Mouse (Mus musculus) hindbrain, embryonic 11.5 days (tissue): ENCODE measurements around the gene Zfp708. TPM values are rescaled to one million over a fixed set of nuclear protein-coding genes. Genes with fewer than 3 reads are reported as not detected.
"Not testable (repeated sequence)": the region's sequence is repeated elsewhere in the genome, so short reads cannot be mapped to it uniquely, and the experiment has no call there.

Experiments used
- ATAC-seq: fragments of 200-750 bp; cut with Nextera tagmentation; 2 replicates; pipeline ENCODE4 v1.8.0; 2017; ENCODE audit warnings: mild to moderate bottlenecking, moderate TSS enrichment, moderate library complexity; ENCODE audit not compliant: low FRiP score
- DNase-seq: peaks from one replicate; pipeline ENCODE4 v3.0.0-alpha.2; 2015; ENCODE audit warnings: low spot score
- H3K27ac ChIP-seq: fragments of 300-500 bp; sonication (generic); 2 replicates; pipeline ENCODE4 v1.5.1; 2014; ENCODE audit warnings: mild to moderate bottlenecking, low read depth, low read length
- H3K27me3 ChIP-seq: fragments of 300-500 bp; sonication (generic); 2 replicates; pipeline ENCODE4 v1.6.1; 2014; ENCODE audit warnings: mild to moderate bottlenecking, low read length, moderate library complexity, mixed read lengths; ENCODE audit not compliant: control insufficient read depth, insufficient read depth
- H3K36me3 ChIP-seq: fragments of 300-500 bp; sonication (generic); 2 replicates; pipeline ENCODE4 v1.6.1; 2014; ENCODE audit warnings: mild to moderate bottlenecking, low read length, moderate library complexity, mixed read lengths; ENCODE audit not compliant: control insufficient read depth, insufficient read depth
- H3K4me1 ChIP-seq: fragments of 300-500 bp; sonication (generic); replicated peaks from 2 replicates; pipeline ENCODE4 v1.6.1; 2014; ENCODE audit warnings: low read length, mixed read lengths; ENCODE audit not compliant: control insufficient read depth, insufficient read depth
- H3K4me2 ChIP-seq: fragments of 300-500 bp; sonication (generic); replicated peaks from 2 replicates; pipeline ENCODE4 v1.6.1; 2014; ENCODE audit warnings: mild to moderate bottlenecking, low read depth, low read length
- H3K4me3 ChIP-seq: fragments of 300-500 bp; sonication (generic); 2 replicates; pipeline ENCODE4 v1.5.1; 2014; ENCODE audit warnings: low read depth, low read length
- H3K9ac ChIP-seq: fragments of 300-500 bp; sonication (generic); 2 replicates; pipeline ENCODE4 v1.6.1; 2014; ENCODE audit warnings: low read depth, low read length
- H3K9me3 ChIP-seq: fragments of 300-500 bp; sonication (generic); 2 replicates; pipeline ENCODE4 v1.6.1; 2016; ENCODE audit warnings: low read length; ENCODE audit not compliant: control insufficient read depth
- WGBS: fragments of 180-500 bp; shearing (Covaris S2); extraction: QIAGEN DNeasy Blood & Tissue Kit; methylation state at CpG from one replicate; pipeline ENCODE4 v1.1.7; 2014; 5-methylcytosine and 5-hydroxymethylcytosine counted together
- polyA plus RNA-seq: library from polyadenylated mRNA; unstranded; fragments of >200 nt; fragmentation: Nextera tagmentation; extraction: Ambion mirVana; gene quantifications from 2 replicates; pipeline ENCODE4 v1.2.1, GENCODE M21; 2014

Zfp708 gene
- 9.2 and 9.6 TPM in 2 replicates for polyA plus RNA-seq

- Histone ChIP-seq H3K27ac (no peak within 1 kb of the TSS), H3K36me3 (no peaks in the 10 kb centered on the region)
- WGBS, result 90% methylated on average over 10 of the region's 10 CpGs
Measured at GRCm38 (mm10) chr13:67097876-67098275, at the start of gene Zfp708. Zfp708 (minus strand) TSS chr13:67097976.

GRCm38 (mm10) chr13:67128038-67128721 is 30.4 kb upstream of the Zfp708 start:
- H3K9me3 ChIP-seq, result no peaks in the 10 kb centered on the region
- H3K27me3 ChIP-seq, result no peaks in the 10 kb centered on the region
- H3K9ac ChIP-seq, result peak overlapping the region; percentile 71
- 0 out of 2 replicates have a peak overlapping the region, but pooled peaks have one; percentile 30 for H3K27ac ChIP-seq
- no peaks in the 10 kb centered on the region for H3K36me3 ChIP-seq
- WGBS, result 1% methylated on average over 18 of the region's 18 CpGs
- peak; percentile 90 for DNase-seq
- no peaks in the 10 kb centered on the region for H3K4me1 ChIP-seq
- peak overlapping the region; percentile 52 for H3K4me2 ChIP-seq
- peak; percentile 98 for ATAC-seq
- peak overlapping the region; percentile 68 for H3K4me3 ChIP-seq

More at GRCm38 (mm10) chr13:67097876-67098275, at the start of gene Zfp708:
- no peak within 1 kb of the TSS for H3K4me2 ChIP-seq
- ATAC-seq (no peak), DNase-seq (no peak)
- no peaks in the 10 kb centered on the region for H3K9me3 ChIP-seq
- no peak within 1 kb of the TSS for H3K9ac ChIP-seq
- H3K27me3 ChIP-seq, result no peaks in the 10 kb centered on the region
- H3K4me1 ChIP-seq, result no peaks in the 10 kb centered on the region
- no peak within 1 kb of the TSS for H3K4me3 ChIP-seq

DNA sequence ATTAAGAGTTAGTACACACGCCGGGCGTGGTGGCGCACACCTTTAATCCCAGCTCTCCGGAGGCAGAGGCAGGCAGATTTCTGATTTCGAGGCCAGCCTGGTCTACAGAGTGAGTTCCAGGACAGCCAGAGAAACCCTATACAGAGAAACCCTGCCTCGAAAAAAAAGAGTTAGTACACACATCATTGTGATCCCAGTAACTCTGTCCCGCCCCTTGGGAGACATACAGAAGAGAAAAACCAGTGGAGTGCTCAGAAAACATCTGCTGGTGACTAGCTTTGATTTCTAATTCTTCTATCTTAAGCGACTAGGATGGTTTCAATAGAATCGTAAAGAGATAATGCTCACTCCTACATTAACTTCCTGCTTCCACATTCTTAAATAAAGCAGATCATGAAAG is 29.7 kb upstream of the Zfp708 start:
- not testable (repeated sequence) for H3K4me1 ChIP-seq, H3K4me3 ChIP-seq, H3K9me3 ChIP-seq, DNase-seq, H3K27me3 ChIP-seq, H3K27ac ChIP-seq, H3K4me2 ChIP-seq, H3K36me3 ChIP-seq, H3K9ac ChIP-seq
- 76% methylated on average over 10 of the region's 10 CpGs for WGBS
- peak; percentile 28 for ATAC-seq

DNA sequence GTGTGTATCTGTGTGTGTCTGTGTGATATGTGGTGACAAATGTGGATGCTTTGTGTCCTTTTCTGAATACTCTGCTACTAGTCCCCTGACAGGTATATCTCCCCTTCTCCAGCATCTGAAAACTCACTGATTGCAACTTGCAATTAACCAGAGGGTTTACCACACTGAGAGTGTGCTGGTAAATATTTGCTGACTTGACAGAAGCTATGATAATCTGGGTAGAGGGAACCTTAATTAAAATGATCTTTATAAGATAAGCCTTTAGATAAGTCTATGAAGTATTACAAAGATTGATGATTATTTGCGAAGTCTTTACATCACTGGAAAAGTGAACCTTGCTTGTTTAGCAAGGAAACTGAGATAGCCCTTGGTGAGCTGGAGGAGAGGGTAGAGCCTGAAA is 26.7 kb upstream of the Zfp708 start:
- H3K9ac ChIP-seq, result no peak overlapping the region
- no peaks in the 10 kb centered on the region for H3K4me1 ChIP-seq
- H3K9me3 ChIP-seq, result no peaks in the 10 kb centered on the region
- no peaks in the 10 kb centered on the region for H3K27me3 ChIP-seq
- H3K4me3 ChIP-seq, result no peak overlapping the region
- no peaks in the 10 kb centered on the region for H3K36me3 ChIP-seq
- H3K4me2 ChIP-seq, result no peak overlapping the region
- DNase-seq (no peak), ATAC-seq (no peak)
- WGBS, result 74% methylated on average over 1 of the region's 1 CpGs
- H3K27ac ChIP-seq, result no peak overlapping the region

DNA sequence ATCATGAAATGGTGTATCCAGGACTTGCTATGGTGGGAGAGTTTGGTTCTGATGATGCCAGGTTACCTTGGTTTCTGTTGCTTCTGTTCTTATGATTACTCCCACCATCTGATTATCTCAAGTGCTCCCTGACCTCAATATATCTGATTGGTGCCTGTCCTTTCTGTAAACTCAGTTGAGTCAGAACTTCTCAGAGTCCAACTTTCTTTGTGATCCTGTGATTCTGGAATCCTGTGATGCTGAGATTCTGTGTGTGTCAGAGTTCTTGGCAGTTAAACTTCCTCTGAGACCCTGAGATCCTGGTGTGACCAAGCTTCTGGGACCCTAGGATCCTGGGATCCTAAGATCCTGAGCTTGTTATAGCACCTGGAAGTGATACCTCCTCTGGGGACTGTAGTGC is 23.6 kb upstream of the Zfp708 start, which contains the start of gene Zfp759:
TSS of gene Zfp759 (plus strand) at position 301 of the 400 bp plus-strand sequence.
- not testable (repeated sequence) for H3K9ac ChIP-seq, H3K36me3 ChIP-seq, H3K27ac ChIP-seq, H3K27me3 ChIP-seq, ATAC-seq, H3K4me3 ChIP-seq, H3K9me3 ChIP-seq, H3K4me2 ChIP-seq, H3K4me1 ChIP-seq, DNase-seq

DNA sequence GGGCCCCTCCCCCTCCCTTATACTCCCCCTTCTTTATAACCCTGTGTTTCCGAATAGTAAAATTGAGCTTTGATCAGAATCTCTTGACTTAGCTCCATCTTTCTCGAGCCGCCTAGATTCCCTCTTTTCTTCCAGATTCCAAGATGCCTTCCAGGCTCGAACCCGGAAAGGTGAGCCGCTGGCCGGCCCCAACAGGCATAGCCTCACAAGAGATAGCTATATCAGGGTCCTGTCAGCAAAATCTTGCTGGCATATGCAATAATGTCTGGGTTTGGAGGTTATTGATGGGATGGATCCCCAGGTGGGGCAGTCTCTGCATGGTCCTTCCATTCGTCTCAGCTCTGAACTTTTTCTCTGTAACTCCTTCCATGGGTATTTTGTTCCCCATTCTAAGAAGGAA is 18.4 kb upstream of the Zfp708 start, which contains the start of gene Rslcan18:
TSS of gene Rslcan18 (minus strand) at position 101 of the 400 bp plus-strand sequence.
- not testable (repeated sequence) for H3K4me1 ChIP-seq, H3K27ac ChIP-seq, H3K9ac ChIP-seq, ATAC-seq, H3K4me2 ChIP-seq, H3K27me3 ChIP-seq, H3K36me3 ChIP-seq, DNase-seq, H3K4me3 ChIP-seq, H3K9me3 ChIP-seq
- 90% methylated on average over 8 of the region's 8 CpGs for WGBS

DNA sequence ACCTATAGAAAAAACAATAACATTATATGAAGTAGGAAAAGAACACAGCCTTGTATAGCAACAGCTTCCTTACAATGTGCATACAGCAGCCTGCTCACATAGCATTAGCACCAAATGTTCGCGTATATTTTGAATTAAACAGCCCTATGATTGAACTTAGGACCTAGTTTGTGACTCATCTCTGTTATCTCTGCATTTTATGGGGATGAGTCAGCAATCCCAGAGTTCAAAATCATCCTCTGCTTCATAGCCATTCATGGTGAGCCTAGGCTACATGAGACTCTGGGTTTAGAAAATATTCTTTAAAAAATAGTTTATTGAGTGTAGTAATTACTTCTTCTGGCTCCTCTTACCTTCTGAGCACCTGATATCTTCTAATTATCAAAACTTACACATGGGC is 15.5 kb upstream of the Zfp708 start:
- Histone ChIP-seq H3K4me3 (no peak overlapping the region), H3K9me3 (no peaks in the 10 kb centered on the region), H3K9ac (no peak overlapping the region), H3K27ac (no peak overlapping the region), H3K4me1 (no peaks in the 10 kb centered on the region), H3K27me3 (no peaks in the 10 kb centered on the region), H3K36me3 (no peaks in the 10 kb centered on the region), H3K4me2 (no peak overlapping the region)
- ATAC-seq (no peak), DNase-seq (no peak)
- 79% methylated on average over 2 of the region's 2 CpGs for WGBS

DNA sequence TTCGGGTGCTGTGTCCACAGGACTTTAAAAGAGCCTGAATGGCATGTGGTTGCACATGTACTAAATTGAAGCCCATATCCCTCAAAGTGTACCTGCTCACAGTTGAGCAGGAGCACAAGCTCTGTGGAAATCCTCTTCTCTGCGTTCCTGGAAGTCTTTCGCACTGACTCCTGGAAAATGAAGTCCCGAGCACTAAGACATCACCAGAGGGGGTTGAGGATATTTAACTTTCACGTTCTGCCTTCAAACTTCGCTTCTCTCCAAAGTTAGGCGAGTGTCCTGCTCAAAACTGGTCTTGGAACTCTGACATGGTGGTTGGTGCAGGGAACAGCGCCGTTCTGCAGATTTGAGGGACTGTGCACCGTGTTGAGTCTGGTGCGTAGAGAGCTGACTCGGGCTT is 14.3 kb upstream of the Zfp708 start:
- Histone ChIP-seq H3K9ac (no peak overlapping the region), H3K4me3 (no peak overlapping the region), H3K36me3 (no peaks in the 10 kb centered on the region), H3K27ac (no peak overlapping the region), H3K4me1 (no peaks in the 10 kb centered on the region), H3K4me2 (no peak overlapping the region), H3K27me3 (no peaks in the 10 kb centered on the region), H3K9me3 (no peaks in the 10 kb centered on the region)
- 87% methylated on average over 12 of the region's 12 CpGs for WGBS
- DNase-seq (no peak), ATAC-seq (no peak)

DNA sequence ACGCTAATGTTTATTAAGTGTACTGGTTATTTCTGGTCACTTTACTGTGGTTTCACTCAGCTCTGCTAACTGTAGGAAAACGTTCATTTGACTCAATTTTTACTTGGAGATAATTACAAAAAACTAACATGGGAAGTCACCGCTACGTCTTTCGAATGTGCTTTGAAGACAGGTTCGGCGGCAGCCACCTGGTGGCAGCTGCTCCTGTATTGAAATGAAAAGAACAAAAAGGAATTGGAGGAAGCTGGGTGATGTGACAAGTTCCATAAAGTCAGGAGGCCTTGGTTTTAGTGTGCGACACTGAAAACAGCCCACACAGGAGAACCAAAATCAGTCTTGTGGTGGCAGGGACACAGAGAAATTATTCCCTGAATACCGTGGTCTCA is 11.0 kb upstream of the Zfp708 start:
- Histone ChIP-seq H3K27ac (no peak overlapping the region), H3K4me1 (no peaks in the 10 kb centered on the region), H3K9me3 (no peaks in the 10 kb centered on the region), H3K9ac (no peak overlapping the region), H3K4me2 (0 out of 2 replicates have a peak overlapping the region, but pooled peaks have one; percentile 2), H3K36me3 (no peaks in the 10 kb centered on the region), H3K27me3 (no peaks in the 10 kb centered on the region), H3K4me3 (peak overlapping the region; percentile 52)
- WGBS, result 6% methylated on average over 9 of the region's 9 CpGs
- ATAC-seq (peak; percentile 59), DNase-seq (no peak)
